Mouse (Mus musculus): ENCODE data around the gene Dph1.
A peak's percentile ranks its signal among the peaks of the same experiment; 100 is the strongest.
"Not testable (repeated sequence)": the region's sequence is repeated elsewhere in the genome, so short reads cannot be mapped to it uniquely, and the experiment has no call there.

Gene Dph1

DNA sequence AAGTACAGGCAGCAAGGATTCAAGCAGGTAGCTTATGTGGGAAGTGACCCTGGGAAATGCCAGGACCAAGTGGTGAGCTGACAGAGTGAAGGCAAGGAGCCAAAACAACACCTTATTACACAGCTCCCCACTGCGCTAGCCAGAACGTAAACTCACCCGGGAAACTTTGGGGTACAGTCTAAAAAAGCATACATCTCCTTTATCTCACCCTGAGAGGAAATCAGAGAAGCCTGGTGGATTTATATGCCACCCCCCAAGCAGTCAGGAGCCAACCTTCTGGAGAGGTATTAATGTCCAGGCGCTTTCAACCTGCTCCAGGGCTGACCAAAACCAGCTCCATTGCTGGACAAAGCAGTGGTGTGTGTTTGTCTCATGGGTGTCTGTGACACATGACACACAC, 12.9 kb upstream of the Dph1 start:
- DNase-seq (ENCODE audit: low spot score in 2 of 2): no peak

DNA sequence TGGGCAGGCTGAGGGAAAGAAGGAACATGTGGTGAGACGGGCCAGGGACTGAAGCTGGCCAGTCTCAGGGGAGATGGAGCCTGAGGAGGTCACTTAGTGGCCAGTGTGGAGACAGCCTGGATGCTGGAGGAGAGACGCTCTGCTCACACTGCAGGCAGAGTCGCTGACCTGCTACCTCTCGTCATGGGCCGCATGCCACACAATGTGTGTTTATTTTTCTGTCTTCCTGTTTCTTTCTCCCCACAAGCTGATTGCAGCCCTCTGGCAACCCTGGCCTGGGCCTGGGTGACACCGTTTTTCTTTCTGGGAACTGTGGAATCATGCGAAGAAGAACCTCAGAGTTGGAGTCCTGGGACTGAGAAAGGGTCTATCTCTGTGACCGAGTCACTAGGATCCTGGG, 10.7 kb upstream of the Dph1 start:
- DNase-seq (ENCODE audit: low spot score in 2 of 2): no peak

DNA sequence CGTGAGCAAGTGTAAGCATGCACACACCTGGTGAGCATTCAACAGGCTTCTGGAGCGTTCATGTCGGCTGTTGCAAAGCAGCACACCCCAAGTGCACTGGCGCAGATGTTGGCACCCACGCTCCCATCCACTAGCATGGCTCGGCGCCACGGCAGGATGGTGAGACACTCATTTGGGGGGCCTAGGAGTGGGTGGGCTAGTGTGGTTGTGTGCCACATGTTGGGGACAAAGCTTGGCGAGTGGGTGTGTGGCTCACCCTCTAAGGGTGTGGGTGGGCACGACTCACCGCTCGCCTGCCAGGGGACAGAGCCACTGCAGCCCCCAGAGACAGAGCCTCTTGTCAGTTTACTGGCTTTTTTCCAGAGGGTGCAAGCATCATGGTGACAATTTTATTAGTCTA, 9.9 kb upstream of the Dph1 start:
- no peak for DNase-seq (ENCODE audit: low spot score in 2 of 2)

DNA sequence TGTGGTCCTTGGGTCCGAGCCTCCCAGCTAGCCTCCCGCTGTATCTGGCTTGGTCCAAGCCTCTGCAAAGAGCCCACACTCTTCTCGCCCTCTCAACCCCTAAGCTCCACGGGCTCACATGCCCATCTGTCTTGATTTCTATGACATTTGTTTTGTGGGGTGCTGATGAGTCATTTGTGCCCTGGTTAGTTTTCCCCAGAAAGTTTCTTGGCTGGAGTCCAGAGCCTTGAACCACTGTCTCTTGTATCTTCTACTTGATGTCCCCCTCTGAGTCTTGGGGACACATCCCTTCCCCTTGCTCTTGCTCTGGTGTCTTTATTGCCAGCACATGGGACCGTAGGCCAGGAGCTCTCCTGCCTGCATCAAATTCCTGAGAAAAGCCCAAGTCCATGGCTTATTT, 8.9 kb upstream of the Dph1 start:
- no peak for DNase-seq (ENCODE audit: low spot score in 2 of 2)

DNA sequence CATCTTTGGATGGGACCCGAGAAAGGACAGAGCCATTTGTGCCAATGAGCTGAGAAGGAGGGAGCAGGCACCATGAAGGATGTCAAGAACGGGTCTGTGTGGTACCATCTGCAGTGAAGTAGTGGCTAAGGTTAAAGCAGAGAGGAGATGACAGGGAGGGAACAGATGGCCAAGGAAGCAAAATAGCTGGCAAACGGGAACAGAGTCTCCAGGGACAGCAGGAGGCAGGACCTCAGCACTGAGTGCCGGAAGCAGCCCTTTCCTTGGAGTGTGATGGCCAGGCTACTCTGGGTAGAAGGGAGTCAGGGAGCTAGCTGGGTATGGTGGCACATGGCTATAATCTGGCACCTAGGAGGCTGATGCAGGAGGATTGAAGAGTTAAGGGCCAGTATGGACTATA, 7.8 kb upstream of the Dph1 start:
- DNase-seq (ENCODE audit: low spot score in 2 of 2): no peak

DNA sequence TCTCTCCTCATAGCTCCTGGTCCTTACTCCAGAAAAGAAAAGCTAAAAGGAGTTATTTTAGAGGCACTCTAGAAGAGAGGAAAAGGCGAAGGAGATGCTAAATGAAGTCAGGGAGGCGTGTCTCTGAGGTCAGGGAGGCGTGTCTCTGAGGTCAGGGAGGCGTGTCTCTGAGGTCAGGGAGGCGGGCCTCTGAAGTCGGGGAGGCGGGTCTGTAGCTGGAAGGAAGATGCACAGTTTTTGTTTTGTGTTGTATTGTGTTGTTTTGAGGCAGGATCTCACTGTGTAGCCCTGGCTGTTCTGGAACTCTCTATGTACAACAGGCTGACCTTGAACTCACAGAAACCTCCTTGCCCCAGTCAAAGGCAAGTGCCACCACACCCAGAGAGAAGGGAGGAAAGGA, 6.9 kb upstream of the Dph1 start:
- DNase-seq (ENCODE audit: low spot score in 2 of 2): no peak

DNA sequence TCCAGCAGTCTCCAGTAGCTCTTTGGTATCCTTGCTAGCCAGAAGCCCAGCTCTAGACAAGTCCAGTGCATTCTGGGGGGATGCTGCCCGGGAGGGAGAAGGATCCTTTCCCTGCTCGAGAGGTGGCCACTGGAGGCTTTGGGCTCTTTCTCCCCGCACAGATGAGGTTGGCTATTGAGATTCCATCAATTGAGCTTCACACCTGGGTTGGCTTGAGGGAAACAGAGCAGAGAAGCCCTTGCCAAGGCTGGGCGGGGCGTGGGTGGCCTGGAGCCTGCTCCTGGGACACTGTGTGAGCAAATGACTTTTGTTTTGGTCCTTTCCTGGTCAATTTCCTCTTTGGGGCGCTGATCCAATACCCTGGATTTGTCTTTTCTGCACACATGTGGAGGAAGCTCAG, 5.1 kb upstream of the Dph1 start:
- no peak for DNase-seq (ENCODE audit: low spot score in 2 of 2)

DNA sequence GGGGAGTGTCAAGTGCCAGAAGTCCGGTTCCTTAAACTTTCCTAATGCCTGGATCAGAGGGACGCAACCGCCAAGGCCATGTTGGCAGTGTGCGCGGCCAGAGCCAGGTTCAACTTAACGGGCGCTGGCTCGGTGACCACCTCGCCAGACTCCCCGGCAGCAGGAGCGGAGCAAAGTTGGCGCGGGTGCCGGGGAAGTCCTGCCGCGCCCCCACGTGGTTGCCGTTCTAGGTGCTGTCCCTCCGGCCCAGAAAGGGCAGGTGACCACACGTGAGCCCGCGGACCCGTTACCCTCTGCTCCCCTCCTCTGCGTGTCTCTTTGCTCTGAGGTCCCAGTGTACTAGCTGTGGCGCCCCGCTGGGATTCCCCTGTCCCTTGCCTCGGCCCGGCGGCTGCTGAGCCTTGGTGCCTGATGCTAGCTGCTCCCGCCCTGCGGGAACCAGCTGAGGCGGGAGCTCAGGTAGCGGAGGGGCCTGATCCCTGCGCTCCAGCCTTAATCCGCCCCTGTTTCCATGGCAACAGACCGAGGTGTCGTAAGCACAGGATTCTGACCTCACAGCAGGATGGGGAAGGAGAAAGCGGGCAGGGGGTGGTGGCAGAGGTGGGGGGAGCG, 3.9 kb upstream of the Dph1 start:
- no peak for DNase-seq (ENCODE audit: low spot score in 2 of 2)

DNA sequence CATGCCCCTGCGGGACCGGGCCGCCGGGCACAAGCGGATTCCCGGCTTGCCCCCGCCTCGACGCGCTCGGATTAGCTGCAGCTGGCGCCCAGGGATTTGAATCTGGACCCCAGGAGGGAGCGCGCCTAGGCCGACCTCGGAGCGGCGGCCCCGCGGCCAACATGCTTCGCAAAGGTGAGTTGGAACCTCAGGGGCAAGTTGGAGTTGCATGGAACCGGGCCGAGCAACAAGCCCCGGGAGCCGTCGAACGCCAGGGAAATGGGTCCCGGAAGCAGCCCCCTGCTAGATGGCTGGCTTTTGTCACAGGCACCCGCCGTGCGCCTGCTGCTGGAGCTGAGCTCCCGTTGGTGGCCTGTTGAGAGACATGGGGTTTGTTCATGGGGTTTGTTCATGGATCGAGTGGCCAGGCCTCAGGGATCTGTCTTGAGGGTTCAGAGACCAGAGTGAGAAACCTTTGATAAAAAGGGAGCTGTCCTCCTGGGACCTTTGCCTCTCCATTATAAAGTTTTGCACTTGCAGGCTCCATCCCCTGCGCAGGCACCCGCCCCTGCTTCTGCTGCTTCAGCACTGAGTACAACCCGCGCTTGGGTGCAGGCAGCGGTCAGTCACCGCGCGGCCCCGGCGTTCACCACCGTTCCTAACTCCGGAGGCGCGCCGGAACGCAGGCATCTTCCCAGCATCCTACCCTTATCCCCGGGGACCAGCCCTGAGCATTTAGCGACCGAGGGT, 3.2 kb upstream of the Dph1 start:
- no peak for DNase-seq (ENCODE audit: low spot score in 2 of 2)

DNA sequence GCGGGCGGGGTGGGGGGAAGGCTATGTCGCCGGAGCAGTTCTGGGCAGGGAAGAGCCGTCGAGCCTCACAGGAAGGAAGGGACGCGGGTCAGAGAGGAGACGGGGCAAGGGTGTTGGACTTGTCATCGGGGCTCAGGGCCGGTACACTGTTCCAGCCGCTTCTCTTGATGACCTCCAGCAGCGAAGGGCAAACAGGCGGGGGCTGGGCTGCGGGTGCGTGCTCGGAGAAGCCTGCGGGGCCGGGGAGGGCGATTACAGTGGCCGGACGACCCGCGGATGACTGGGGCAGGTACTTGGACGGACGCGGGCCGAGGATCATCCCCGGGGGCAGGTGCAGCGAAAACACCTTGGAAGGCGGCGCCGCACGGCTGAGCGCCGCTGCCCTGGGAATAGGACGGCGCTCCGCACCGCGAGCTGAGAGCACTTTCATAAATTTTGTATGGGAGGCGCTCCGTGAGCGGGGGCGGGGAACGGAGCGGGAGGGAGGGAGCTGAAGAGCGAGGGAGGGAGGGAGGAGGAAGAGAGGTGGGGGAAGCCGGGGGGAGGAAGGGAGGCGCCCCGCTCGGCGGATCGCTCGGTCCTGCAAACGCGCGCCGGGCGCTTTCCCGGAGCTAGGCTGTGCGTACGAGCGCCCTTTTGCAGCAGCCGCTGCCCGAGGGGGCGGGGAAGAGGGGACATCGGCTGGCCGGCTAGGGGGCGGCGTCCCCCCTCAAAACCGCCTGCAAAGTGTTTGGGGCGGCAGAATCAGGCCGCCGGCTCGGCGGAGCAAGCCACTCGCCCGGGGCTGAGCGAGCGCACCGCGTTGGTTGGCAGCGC, 2.4 kb upstream of the Dph1 start, which contains the start of gene Rtn4rl1:
Gene Rtn4rl1, plus strand, starts transcription at position 528 of the 816 bp plus-strand sequence.
- peak; percentile 68 to 73 for DNase-seq (ENCODE audit: low spot score in 2 of 2)

DNA sequence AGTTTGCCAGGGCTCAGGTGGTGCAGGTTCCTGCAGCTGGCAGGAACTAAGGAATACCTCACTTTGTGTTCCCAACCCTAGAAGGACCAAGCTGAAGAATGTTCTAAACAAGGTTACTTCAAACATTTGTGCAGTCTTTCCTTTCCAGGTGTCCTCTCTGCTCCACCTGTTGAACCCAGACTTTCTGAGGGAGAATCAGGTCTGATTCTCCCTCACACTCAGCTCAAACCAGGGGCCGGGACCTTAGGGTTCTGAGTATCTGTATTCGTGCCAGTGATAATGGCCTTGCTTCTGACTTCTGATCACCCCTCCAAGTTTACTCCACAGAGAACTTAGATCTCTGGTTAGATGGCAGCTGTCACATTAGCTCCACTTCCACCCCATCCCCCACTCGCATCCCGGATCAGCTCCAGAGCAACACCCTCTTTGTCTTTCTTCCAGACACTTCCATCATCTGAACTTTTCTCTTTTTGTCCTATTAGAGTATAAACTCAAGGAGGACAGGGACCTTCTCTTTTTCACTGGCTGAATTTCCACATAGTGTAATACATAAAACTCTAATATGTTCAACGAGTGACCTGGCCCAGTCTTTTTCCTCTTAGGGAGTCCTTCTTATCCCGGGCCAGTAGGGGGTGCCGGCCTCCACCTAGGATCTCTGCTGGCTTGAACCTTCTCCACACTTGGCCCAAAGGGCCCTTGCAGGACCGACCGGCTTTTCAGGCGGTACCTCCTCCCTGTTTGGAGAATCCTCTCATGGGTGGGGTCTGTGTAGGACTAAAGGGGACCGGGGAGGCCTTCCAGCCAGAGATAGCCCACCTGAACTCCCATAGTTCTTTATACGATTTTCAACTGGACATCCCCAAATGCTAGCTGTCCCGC, 1.5 kb upstream of the Dph1 start:
- peak; percentile 81 to 85 for DNase-seq (ENCODE audit: low spot score in 2 of 2)

DNA sequence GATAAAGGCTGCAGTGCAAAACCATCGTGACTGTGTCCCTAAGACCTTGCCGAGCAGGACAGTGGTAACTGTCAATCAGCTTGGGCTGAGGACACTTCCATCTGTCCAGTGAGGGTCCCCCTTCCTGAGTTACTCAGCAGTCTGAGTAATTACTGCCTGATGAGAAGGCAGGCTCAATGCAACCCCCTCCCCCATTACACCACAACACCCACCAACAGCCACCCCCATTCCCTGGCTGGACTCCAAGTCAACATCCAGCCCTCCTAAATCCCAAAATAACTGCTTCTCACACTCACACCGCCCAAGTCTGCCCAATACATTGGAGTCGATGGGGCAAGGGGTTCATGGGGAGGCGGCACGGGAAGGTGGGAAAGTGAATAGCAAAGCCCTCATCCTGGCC, 800 bp upstream of the Dph1 start:
- DNase-seq (ENCODE audit: low spot score in 2 of 2): no peak

DNA sequence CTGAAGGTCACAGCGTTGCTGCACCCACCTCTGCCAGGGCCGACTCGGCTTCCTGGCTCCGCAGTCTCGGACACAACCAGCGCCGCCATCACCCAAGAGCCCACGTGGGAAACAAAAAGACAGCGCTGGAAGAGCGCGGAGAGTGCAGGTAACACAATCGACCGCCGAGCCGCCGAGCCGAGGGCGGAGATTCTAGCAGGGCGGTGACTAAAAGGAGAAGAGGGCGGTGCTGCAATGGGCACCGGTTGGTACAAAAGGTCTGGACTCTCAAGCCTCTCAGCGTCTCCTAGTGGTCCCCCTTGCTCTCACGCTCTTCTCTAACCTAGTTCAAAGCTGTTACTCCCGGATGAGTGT, 693 bp downstream of the Dph1 start:
- peak; percentile 78 to 81 for DNase-seq (ENCODE audit: low spot score in 2 of 2)

DNA sequence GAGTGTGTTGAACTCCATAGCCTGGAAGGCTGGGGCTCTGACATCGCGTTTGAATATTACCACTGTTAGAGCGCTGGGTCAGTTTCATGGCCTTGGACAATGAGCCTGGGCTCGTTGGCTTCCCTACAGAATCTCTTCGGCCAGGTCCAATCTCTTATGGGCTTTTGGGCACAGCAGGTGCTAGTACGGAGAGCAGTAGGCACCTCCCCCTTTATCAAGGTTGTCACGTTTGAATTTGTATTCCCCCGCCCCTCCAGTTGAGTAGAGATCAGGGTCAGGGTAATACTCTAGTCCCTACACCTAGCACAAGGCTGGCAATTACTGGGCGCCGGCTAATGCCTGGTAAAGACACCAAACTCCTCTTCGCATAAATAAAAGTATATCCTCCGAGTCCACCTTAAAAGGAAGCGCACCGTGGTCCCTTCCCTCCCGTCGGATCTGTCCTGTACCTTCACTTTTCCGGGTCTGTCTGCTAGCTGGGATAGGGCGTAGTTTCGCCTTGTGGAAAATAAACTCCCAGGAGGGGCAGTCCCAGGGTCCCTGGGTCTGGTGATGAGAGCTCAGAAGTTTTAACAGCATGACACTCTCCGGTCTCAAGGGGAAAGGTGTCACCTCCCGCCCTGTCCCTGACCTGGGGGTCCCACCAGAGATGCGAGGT, 1.2 kb downstream of the Dph1 start:
- no peak for DNase-seq (ENCODE audit: low spot score in 2 of 2)

DNA sequence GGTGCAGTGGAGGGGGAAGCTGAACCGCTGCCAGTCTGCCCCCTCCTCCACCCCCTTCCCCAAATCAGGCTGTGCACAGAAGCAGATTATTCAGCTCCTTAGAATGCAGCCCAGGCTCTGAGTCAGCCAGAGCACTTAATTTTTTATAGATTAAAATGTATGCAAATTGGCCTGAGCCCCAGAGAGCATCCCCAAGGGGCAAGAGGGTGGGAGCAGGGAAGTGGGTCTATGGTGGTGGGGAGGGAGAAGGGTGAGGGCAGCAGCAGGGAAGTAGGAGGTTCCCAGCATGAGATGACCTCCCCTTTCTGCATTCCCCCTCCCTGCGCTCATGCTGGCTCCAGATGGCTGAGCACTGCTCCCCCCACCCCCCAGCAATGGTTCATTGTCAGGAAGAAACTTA, 6.1 kb downstream of the Dph1 start:
- no peak for DNase-seq (ENCODE audit: low spot score in 2 of 2)

DNA sequence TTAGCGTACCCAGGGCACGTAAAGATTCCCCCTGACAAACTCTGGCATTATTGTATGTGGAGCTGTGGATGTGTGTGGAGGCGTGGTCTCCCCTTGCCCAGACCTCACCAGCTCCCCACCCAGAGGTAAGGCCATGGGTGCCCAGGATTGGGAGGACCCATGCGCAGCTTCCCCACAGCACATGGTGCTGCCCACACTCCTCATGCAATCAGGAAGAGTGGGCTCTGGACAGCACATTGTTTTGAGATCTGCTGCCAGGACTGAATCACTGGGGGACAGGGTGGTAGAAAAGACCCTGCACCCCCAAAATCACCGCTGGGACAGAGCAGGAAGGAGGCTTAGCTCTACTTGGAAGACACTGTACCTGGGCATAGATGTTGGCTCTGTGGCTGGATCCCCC, 6.5 kb downstream of the Dph1 start:
- DNase-seq (ENCODE audit: low spot score in 2 of 2): no peak

DNA sequence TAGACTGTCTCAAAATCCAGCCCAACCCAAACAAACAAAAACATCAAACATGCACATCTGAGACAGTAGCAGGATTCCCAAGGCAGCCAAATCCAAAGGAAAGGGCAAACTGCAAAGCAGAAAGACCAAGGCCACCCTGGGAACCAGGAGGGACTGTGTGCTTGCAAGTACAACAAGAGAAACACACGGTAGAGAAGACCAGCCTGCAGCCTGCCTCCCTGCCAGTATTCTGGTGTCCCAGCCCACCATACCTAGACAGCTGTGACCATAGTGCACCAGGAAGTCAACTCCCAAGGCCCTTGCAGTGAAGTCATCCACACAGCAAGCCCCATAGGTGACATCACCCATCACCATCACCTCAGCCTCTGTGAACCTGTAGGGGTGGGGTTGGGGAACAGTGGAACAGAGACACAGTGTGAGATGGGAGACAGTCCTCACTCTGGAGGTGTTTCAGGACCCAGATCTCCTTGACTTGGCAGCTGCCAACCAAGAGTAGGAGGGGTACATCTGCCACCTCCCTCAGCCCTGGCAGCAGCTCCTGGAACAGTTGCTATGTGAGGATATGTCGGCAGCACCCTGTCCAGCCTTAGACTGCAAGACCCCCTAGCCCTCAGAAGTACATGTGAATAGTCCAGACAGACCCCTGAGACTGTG, 7.0 kb downstream of the Dph1 start:
- no peak for DNase-seq (ENCODE audit: low spot score in 2 of 2)

DNA sequence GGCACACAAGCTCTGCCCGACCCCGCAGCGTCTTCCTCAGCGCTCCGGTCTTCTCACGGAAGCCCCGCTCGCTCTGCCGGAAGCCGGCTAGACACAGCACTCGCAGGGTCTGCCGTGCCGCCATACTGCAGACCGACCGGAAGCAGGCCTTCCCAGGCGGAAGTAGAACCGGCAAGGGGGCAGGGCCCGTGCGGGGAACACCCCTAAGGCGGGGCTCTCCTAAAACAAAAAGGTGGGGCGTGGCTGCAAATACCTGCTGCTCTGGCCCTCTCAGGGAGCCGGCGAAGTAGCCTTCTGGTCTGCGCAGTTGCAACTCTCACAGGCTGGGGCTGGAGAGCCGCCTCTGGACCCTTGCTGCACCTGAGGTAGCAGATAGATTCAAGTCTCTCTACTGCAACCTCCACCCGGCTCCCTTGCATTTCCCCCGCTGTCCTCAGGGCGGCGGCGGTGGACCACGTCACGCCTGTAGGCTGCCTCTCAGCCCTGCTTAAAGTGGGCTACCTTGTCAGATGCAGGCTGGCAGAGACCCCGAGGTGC, 12.3 kb downstream of the Dph1 start, which contains the start of gene Ovca2:
Gene Ovca2, minus strand, starts transcription at position 164 of the 537 bp plus-strand sequence.
- DNase-seq (ENCODE audit: low spot score in 2 of 2): peak; percentile 87 to 90

DNA sequence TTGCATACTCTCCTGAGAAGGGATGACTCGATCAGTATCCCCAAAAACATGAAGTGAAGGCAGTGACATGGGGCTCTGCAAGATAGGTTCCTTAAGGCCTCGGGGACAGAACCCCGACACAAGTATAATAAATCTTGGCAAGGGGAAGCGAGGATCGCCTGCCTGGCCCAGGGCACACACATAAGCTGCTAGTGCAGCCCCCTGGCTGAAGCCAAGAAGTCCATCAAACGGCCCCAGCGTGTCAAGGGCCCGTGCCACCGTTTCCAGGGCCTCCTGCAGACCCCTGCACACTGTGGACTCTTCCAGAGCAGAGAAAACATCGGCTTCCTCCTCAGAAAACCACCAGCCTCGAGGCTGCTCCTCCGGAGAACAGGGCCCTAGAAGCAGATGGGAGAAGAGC, 13.0 kb downstream of the Dph1 start:
- DNase-seq (ENCODE audit: low spot score in 2 of 2): no peak

DNA sequence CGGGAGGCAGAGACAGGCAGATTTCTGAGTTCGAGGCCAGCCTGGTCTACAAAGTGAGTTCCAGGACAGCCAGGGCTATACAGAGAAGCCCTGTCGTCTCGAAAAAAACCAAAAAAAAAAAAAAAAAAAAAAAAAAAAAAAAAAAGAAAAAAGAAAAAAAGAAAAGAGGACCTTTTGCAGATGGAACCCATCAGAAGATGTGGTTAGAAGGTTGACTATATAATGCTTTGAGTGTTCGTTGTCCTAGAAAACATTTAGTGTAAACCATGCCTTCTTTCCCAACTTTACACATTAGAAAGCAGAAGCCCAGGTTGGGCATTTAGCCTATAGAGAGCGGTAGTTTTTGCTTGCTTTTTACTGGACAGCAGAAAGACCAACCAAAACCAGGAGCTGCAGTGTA, 16.5 kb downstream of the Dph1 start:
- DNase-seq (ENCODE audit: low spot score in 2 of 2): not testable (repeated sequence)

DNA sequence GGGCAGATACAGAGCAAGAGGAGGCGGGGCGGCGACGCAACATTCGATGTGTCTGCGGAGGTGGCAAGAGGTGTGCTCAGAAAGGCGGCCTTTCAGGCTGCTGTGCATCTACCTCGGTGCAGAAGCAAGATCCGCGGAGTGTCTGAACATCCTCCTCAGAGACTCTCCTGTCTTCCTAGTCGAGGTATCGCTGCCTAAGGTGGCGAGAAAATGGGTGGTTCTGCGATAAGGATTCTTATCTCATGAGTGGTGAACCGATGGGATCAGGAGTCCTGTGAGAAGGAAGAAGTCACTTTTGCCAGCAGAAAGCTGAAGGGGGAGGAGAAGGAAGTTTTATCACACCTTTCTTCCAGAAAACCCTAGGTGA, 17.3 kb downstream of the Dph1 start:
- DNase-seq (ENCODE audit: low spot score in 2 of 2): no peak

Measured in urinary bladder, postnatal 4 days (tissue).